Mouse (Mus musculus) testis, postnatal 14 days (tissue): ENCODE data around the gene Sh3d21.
"Not testable (repeated sequence)": the region's sequence is repeated elsewhere in the genome, so short reads cannot be mapped to it uniquely, and the experiment has no call there.

ENCODE experiments used
- DNase-seq: peaks from one replicate; pipeline ENCODE4 v3.0.0; 2021; ENCODE audit warnings: low spot score

The Sh3d21 gene

DNA sequence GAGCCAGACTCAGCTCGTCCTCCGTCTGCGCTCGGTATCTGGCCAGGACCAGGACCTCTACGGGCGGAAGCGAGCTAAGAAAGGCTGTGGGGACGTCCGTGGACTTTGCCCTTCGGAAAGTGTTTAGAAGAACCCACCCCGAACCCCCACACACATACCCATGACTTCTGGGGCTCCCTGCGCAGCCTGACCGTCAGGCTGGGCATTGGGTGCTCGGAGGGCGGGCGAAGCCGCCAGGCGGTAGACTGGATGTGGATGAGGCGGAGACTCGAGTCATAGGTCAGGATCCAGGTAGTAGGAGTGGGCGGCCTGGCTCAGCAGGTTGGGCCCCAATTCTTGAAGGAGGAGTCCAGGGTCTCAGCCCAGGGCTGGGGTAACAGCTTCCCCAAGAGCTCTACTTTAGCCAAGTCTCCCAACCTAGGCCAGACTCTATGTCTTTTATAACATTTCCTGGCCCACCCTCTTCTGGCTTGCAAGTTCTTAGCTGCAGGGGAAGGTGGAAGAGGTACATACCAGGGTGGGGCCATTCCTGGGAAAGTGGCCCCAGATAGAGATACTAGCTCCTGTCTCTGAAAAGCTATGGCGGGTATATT is at the start of gene Sh3d21:
TSS of gene Sh3d21 (minus strand) at position 425 of the 593 bp plus-strand sequence.
- DNase-seq: peak; percentile 40

GRCm38 (mm10) chr4:126207081-126207480 is 43.8 kb upstream of the Sh3d21 start:
- DNase-seq: no peak

DNA sequence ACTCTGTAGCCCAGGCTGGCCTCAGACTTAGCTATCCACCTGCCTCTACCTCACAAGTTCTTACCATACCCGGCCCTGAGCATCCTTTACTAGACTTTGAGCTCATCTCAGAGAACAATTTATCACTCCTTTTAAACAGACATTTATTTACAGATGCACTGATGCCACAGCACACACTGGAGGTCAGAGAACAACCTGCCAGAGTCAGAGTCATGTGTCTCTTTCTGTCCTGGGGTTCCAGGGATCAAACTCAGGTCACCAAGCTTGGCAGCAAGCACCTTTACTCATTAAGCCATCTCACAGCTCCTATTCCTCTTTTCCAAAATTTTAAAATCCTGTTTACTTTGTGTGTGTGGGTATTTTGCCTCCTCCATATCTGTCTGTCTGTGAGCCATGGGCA is 42.1 kb upstream of the Sh3d21 start:
- DNase-seq: no peak

DNA sequence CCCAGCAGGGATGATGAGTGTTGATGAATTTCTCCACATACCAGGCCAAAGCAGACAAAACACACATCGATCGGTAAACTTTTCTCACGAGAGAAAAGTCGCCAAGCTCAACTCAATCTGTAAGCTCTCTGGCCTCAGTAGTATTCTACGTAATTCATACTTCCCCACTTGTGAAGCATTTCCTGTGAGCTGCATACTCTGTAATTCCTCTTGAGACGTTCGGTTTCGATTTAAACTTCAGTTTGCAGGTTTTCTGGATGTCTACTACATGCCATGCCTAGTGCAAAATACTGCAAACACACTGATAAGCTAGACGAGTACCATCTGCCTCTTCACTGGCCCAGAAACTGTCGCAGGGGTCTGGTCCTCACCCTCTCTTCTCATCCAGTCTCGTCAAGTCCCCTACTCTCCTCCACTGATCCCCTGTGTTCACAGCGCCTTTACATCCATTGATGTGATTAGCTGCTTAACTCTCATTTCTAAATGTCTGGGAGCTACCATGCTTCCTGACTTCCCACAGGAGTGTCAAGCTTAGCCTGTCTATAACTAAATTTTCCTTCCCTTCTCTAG is 41.5 kb upstream of the Sh3d21 start:
- no peak for DNase-seq

DNA sequence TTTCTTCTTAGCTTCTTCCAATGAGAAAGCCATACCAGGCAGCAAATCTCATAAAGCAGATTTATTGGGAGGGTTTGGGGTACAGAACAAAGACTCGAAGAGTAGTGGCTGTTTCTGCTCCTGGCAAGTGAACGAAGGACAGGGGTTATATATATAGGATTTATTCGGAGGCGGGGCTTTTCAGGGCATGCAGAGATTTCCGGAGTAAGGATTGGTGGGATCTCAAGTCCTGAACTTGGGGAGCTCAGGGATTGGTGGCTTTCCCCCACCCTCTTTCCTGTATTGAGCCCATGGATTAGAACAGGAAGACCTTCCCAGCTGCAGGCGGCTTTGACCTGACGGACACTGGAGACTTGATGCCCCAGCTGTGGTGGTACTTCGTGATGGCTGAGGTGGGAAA is 40.7 kb upstream of the Sh3d21 start:
- DNase-seq: peak; percentile 25

- no peak for DNase-seq
These were observed 40.1 kb upstream of the Sh3d21 start for GRCm38 (mm10) chr4:126203336-126203895.

DNA sequence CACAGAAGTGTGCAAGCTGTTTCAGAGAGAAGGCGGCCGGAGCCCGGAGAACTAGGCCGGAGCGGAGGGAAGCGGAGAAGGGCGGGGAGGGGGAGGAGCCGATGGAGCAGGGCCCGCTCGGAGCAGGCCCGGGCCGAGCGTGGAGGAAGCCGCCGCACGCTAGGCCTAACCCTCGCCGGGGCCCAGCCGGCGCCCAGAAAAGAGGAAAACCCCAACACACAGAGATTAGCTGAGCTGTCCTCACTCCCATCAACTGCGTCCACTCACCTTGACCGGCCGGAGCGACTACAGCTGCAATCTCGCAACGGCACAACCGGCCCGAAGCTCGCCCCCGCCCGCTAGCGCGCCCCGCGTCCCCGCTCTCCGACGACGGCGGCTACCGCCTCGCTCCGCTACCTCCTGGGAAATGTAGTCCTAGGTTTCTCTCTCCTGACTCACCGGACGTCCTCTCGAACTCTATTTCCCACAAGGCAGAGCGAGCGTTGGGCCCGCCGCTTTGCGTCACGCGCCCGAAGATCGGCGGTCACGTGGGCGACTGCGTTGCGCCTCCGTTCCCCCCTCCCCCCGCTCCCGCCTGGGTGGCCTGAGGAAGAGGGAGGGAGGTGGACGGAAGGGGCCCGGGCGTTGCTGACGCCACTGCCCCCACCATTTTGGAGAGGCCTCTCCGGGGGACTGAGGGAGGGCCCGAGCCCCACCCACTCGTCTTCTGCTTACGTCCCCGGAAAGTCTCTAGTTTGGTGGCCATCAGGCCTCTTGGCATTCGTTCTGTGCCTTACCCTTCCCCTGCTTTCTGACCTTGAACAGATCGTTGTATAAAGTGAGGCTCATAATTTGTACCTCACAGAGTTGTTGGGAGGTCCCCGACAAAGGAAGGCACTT is 39.3 kb upstream of the Sh3d21 start, which contains the start of gene Thrap3:
TSS of gene Thrap3 (minus strand) at position 458 of the 879 bp plus-strand sequence.
- DNase-seq: peak; percentile 99

- peak; percentile 33 for DNase-seq
These were observed 38.4 kb upstream of the Sh3d21 start for GRCm38 (mm10) chr4:126201514-126202302.

DNA sequence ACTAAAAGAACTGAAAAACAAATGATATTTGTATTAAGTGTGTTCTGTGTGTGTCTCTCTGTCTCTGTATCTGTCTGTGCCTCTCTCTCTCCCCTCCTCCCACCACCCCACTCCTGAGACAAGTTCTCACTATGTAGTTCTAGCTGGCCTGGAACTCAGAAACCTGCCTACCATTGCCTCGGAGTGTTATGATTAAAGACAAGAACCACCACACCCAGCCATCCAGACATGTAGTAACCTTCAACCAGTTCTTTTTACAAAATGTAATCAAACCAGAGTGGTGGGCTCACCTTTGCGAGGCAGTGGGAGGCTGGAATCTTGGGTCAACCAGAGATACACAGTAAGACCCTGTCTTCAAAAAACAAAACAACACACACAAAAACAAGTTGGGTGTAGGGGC is 37.4 kb upstream of the Sh3d21 start:
- no peak for DNase-seq

GRCm38 (mm10) chr4:126200036-126200435 is 36.7 kb upstream of the Sh3d21 start:
- DNase-seq: no peak

- no peak for DNase-seq
These were observed 36.3 kb upstream of the Sh3d21 start for GRCm38 (mm10) chr4:126199556-126199955.

DNA sequence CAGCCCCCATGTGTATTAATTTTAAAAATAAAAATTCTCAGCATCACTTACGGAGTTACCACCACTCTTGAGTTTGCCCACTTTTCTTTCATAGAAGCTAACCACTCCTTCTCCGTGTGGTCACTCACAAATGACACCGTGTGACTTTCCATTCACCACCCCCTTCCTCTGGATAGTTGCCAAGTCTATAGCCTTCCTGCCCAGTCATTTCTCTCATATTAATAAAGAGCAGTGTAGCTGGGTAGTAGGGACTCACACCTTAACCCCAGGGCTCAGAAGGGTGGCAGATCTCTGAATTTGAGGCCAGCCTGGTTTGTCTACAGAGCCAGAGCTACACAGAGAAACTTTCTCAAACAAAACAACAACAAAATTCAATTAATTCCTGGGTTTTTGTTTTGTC is 34.2 kb upstream of the Sh3d21 start:
- DNase-seq: no peak

DNA sequence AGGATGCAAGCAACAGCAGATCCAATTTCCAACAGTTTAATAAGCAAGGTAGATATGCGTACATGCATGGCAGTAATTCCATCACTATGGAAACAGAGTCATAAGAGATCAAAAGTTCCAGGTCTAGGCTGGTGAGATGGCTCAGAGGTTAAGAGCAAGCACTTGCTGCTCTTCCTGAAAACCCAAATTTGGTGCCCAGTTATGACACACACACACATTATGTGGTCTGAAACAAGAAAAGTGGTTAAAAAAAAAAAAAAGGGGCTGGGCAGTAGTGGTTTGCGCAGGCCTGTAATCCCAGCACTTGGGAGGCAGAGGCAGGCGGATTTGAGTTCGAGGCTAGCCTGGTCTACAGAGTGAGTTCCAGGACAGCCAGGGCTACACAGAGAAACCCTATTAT is 31.6 kb upstream of the Sh3d21 start:
- no peak for DNase-seq

DNA sequence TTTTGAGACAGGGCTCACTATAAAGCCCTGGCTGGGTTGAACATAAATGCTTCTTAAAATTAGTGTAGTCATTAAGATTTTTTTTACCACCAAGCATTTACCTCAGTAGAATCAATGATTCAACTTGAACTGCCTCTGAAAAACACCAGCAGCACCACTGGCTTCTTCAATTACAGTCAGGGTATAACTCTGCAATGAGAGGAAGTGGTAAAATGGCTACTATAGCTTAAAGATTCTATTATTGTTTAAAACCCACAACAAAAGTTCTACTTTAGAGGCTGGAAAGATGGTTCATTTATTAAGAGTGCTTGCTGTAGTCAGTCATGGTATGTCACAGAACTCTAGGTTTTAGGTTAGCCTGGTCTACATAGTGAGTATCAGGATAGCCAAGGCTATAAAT is 30.9 kb upstream of the Sh3d21 start:
- DNase-seq: no peak

GRCm38 (mm10) chr4:126190636-126191035 is 27.3 kb upstream of the Sh3d21 start:
- no peak for DNase-seq

DNA sequence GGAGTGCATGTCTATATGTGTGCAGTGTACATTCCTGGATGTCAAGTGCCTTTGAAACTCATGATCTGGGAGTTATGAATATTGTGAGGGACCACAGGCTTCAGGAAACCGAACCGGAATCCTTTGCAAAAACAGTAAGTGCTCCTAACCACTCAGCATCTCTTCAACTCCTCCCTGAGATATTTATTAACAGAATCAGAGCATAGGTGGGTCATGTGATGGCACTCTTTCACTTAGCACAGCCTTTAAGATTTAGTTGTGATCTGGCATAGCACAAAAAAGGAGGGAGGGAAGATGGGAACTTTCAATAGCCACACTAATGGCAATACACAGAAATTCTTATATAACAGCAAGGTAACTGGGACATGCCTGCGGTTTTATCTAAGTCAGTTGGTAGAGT is 23.8 kb upstream of the Sh3d21 start:
- DNase-seq: no peak

- no peak for DNase-seq
These were observed 19.7 kb upstream of the Sh3d21 start for GRCm38 (mm10) chr4:126183034-126183433.

- no peak for DNase-seq
These were observed 18.1 kb upstream of the Sh3d21 start for GRCm38 (mm10) chr4:126181170-126181957.

DNA sequence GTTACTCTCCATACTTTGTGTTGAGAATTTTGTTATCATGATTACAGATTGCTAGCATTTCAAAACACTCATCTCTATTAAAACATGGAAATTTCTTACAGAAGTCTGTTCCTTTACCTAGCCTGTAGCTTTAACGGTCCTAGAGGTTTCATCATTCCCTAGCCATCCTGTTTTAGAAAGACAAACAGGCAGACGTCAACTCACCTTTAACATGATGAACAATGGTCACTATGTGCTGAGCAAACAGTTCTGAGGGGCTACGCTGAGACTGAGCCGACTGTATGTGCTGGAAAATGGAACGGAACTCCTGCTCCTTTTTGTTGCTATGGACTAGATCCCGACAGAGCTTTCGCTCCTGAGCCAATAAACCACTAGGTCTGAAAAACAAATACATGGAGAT is 12.7 kb upstream of the Sh3d21 start:
- DNase-seq: not testable (repeated sequence)

GRCm38 (mm10) chr4:126173800-126174199 is 10.5 kb upstream of the Sh3d21 start:
- DNase-seq: no peak

- DNase-seq: not testable (repeated sequence)
These were observed 7.4 kb upstream of the Sh3d21 start for GRCm38 (mm10) chr4:126170737-126171136.
